Mouse (Mus musculus) hindbrain, embryonic 16.5 days (tissue): ENCODE data around the gene Celsr1. TPM values are rescaled to one million over a fixed set of nuclear protein-coding genes. Genes with fewer than 3 reads are reported as not detected.

ENCODE experiments used
- ATAC-seq: fragments of 200-750 bp; cut with Nextera tagmentation; 2 replicates; pipeline ENCODE4 v1.8.0; 2017; ENCODE audit warnings: moderate TSS enrichment, moderate library complexity
- H3K27ac ChIP-seq: fragments of 300-500 bp; sonication (generic); 2 replicates; pipeline ENCODE4 v1.5.1; 2014; ENCODE audit warnings: low read depth, mild to moderate bottlenecking, control low read depth, low read length, moderate library complexity
- H3K27me3 ChIP-seq: fragments of 300-500 bp; sonication (generic); replicated peaks from 2 replicates; pipeline ENCODE4 v1.6.1; 2014; ENCODE audit warnings: low read length; ENCODE audit not compliant: control insufficient read depth, insufficient read depth
- H3K36me3 ChIP-seq: fragments of 300-500 bp; sonication (generic); 2 replicates; pipeline ENCODE4 v1.6.1; 2014; ENCODE audit warnings: mild to moderate bottlenecking, low read length, moderate library complexity, mixed read lengths; ENCODE audit not compliant: control insufficient read depth, insufficient read depth
- H3K4me1 ChIP-seq: fragments of 300-500 bp; sonication (generic); 2 replicates; pipeline ENCODE4 v1.6.1; 2014; ENCODE audit warnings: low read depth, low read length; ENCODE audit not compliant: control insufficient read depth, insufficient read depth
- H3K4me2 ChIP-seq: fragments of 300-500 bp; sonication (generic); 2 replicates; pipeline ENCODE4 v1.6.1; 2014; ENCODE audit warnings: mild to moderate bottlenecking, low read length, control low read depth, moderate library complexity
- H3K4me3 ChIP-seq: fragments of 300-500 bp; sonication (generic); 2 replicates; pipeline ENCODE4 v1.5.1; 2014; ENCODE audit warnings: mild to moderate bottlenecking, low read length, control low read depth, moderate library complexity
- H3K9ac ChIP-seq: fragments of 300-500 bp; sonication (generic); 2 replicates; pipeline ENCODE4 v1.6.1; 2014; ENCODE audit warnings: low read depth, mild to moderate bottlenecking, control low read depth, low read length, moderate library complexity
- H3K9me3 ChIP-seq: fragments of 300-500 bp; sonication (generic); 2 replicates; pipeline ENCODE4 v1.6.1; 2014; ENCODE audit warnings: mild to moderate bottlenecking, low read length, moderate library complexity; ENCODE audit not compliant: control insufficient read depth
- WGBS: fragments of 180-500 bp; shearing (Covaris S2); extraction: QIAGEN DNeasy Blood & Tissue Kit; methylation state at CpG from one replicate; pipeline ENCODE4 v1.1.7; 2014; 5-methylcytosine and 5-hydroxymethylcytosine counted together
- polyA plus RNA-seq: library from polyadenylated mRNA; unstranded; fragments of >200 nt; fragmentation: Nextera tagmentation; extraction: Ambion mirVana; gene quantifications from 2 replicates; pipeline ENCODE4 v1.2.1, GENCODE M21; 2015

Celsr1 gene
- polyA plus RNA-seq, 1 experiment from 2014 or later = 0.76 TPM

- peaks cover 2% of the 10 kb centered on the region; the same call in 1 of the 2 replicates for H3K4me1 ChIP-seq
- no peak overlapping the region for H3K9ac ChIP-seq
Measured at GRCm38 (mm10) chr15:85986170-85986569, 47.4 kb downstream of the Celsr1 start.

GRCm38 (mm10) chr15:85985601-85986000, 48.0 kb downstream of the Celsr1 start:
- H3K27me3 ChIP-seq = no peaks in the 10 kb centered on the region
- H3K36me3 ChIP-seq = no peaks in the 10 kb centered on the region
- H3K4me2 ChIP-seq = no peak overlapping the region
- H3K4me1 ChIP-seq = no peaks in the 10 kb centered on the region
- no peak for ATAC-seq
- 66% methylated on average over 4 of the region's 4 CpGs for WGBS
- H3K9me3 ChIP-seq = no peaks in the 10 kb centered on the region
- no peak overlapping the region for H3K9ac ChIP-seq
- no peak overlapping the region for H3K27ac ChIP-seq
- H3K4me3 ChIP-seq = no peak overlapping the region

More at GRCm38 (mm10) chr15:85986170-85986569, 47.4 kb downstream of the Celsr1 start:
- 85% methylated on average over 4 of the region's 4 CpGs for WGBS
- H3K27ac ChIP-seq = no peak overlapping the region
- ATAC-seq = no peak
- no peaks in the 10 kb centered on the region for H3K27me3 ChIP-seq
- H3K4me2 ChIP-seq = no peak overlapping the region
- H3K36me3 ChIP-seq = no peaks in the 10 kb centered on the region
- no peak overlapping the region for H3K4me3 ChIP-seq
- no peaks in the 10 kb centered on the region for H3K9me3 ChIP-seq

DNA sequence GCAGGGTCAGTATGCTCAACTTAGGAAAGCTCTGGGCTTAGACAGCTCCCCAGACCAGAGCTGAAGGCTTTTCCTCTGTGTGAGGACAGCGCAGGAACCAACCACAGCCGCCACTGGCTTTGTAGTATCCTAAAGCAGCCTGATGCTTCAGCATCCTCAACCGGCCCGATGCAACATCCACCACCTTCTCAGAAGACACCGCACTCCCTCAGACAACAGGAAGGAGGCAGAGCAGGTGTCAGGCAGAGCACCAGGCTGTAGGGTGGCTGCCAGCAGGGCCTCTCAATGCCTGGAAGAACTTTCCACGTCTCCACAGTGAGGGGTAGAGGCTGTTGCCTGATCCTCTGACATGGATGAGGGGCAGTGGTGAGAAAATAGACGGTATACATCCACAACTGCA, 50.4 kb downstream of the Celsr1 start:
- H3K9me3 ChIP-seq = no peaks in the 10 kb centered on the region
- ATAC-seq = no peak
- no peak overlapping the region for H3K4me3 ChIP-seq
- no peaks in the 10 kb centered on the region for H3K4me1 ChIP-seq
- H3K4me2 ChIP-seq = no peak overlapping the region
- 90% methylated on average over 7 of the region's 7 CpGs for WGBS
- H3K36me3 ChIP-seq = no peaks in the 10 kb centered on the region
- H3K27me3 ChIP-seq = no peaks in the 10 kb centered on the region
- H3K9ac ChIP-seq = no peak overlapping the region
- H3K27ac ChIP-seq = no peak overlapping the region

DNA sequence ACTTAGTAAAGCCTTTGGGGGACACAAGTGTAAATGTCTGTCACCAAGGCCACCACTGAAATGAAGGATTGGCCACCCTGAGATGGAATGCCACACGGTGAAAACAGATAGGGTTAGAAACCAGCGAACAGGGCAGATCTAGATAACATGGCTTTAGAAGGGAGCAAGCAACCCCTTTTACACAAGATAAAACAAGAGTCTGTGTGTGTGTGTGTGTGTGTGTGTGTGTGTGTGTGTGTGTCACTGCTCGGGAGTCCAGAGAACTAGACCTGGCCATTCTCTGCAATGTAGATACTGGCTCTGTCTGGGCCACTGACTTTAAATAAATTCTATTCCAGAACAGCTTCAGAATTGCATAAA, 51.2 kb downstream of the Celsr1 start:
- ATAC-seq = no peak
- no peak overlapping the region for H3K27ac ChIP-seq
- no peak overlapping the region for H3K4me2 ChIP-seq
- 84% methylated on average over 3 of the region's 3 CpGs for WGBS
- H3K27me3 ChIP-seq = no peaks in the 10 kb centered on the region
- H3K4me1 ChIP-seq = no peaks in the 10 kb centered on the region
- H3K36me3 ChIP-seq = no peaks in the 10 kb centered on the region
- H3K4me3 ChIP-seq = no peak overlapping the region
- no peak overlapping the region for H3K9ac ChIP-seq
- H3K9me3 ChIP-seq = no peaks in the 10 kb centered on the region

DNA sequence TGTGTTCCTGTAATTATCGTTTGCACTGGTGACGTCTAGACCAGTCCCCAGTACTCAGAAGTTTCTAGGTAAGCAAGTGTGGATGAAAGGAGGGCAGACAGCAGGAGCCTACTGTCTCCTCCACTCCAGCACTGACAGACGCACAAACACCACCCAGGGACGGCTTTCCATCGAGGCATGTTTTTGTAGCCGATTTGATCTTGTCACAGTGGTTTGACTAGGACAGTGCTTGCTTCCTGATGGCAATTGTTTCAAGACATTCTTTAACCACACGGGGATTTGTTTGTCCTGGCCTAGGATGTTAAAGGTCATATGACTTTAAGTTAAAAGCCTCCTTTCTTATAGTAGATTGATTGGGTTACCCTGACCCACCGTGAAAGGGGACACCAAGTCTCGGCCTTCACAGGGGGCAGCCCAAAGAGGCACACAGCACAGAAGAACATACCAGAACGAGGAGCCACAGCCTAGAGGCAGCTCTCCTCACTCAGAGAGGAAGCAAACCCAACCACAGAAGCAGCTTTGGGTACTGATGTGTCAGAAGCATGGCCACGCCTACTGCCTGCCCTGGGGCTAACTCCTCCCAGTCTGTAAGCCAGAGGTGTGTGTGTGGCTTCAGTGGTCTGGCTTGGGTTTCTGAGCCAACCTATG, 51.7 kb downstream of the Celsr1 start:
- peaks cover 2% of the 10 kb centered on the region; the same call in 1 of the 2 replicates for H3K4me1 ChIP-seq
- no peak overlapping the region for H3K4me2 ChIP-seq
- no peak overlapping the region for H3K9ac ChIP-seq
- ATAC-seq = no peak
- no peaks in the 10 kb centered on the region for H3K27me3 ChIP-seq
- no peak overlapping the region for H3K4me3 ChIP-seq
- no peaks in the 10 kb centered on the region for H3K9me3 ChIP-seq
- 47% methylated on average over 11 of the region's 11 CpGs for whole genome bisulfite sequencing
- H3K36me3 ChIP-seq = no peaks in the 10 kb centered on the region
- H3K27ac ChIP-seq = no peak overlapping the region

- Histone ChIP-seq H3K27me3 (no peaks in the 10 kb centered on the region), H3K36me3 (no peaks in the 10 kb centered on the region), H3K9me3 (no peaks in the 10 kb centered on the region), H3K9ac (no peak overlapping the region), H3K4me2 (no peak overlapping the region), H3K27ac (no peak overlapping the region), H3K4me1 (peaks cover 20% of the 10 kb centered on the region), H3K4me3 (no peak overlapping the region)
- no peak for ATAC-seq
- WGBS = 66% methylated on average over 9 of the region's 9 CpGs
Measured at GRCm38 (mm10) chr15:85977086-85977485, 56.5 kb downstream of the Celsr1 start.

DNA sequence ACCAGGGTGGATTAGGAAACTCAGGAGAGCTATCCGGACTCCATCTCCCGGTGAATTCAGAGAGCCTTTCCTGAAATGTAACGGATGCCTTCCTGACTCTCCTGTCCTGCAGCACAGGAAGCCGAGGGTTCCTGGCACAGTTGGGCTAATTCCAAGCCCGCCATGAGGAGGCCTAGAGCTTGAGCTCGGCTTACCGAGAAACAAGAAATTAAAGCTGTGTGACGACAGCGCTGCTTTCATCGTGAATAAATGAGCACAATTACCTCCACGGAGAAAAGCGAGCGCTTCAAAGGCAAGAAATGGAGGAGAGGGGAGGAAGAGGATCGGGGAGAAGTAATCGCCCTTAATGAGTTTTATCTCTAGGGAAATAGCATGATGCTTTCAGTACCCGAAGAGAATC, 57.8 kb downstream of the Celsr1 start:
- Histone ChIP-seq H3K9ac (no peak overlapping the region), H3K27ac (peak overlapping the region; percentile 29; the same call in 1 of the 2 replicates), H3K27me3 (no peaks in the 10 kb centered on the region), H3K4me1 (peaks cover 20% of the 10 kb centered on the region), H3K36me3 (no peaks in the 10 kb centered on the region), H3K9me3 (no peaks in the 10 kb centered on the region), H3K4me3 (no peak overlapping the region), H3K4me2 (0 out of 2 replicates have a peak overlapping the region, but pooled peaks have one; percentile 4)
- no peak for ATAC-seq
- WGBS = 27% methylated on average over 16 of the region's 16 CpGs

DNA sequence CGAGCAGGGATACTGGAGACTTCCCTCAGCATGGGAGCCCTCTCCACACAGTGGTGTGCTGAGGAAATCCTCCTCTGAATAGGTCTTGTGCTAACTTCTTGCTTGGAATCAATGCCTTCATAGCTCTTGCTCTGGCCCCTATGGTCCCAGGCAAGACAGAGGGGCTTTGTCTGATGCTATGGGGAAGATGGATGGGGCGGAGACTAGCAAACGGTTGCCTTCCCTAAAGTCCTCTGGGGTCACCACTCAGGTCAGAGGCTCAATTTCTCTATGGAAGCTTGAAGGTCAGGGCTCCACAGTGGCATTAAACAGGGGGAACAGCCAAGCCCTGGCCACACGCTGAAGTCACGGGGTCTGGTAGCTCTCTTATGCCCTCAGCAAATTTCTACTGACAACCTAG, 62.0 kb downstream of the Celsr1 start:
- ATAC-seq = no peak
- H3K4me1 ChIP-seq = peaks cover 17% of the 10 kb centered on the region
- WGBS = 45% methylated on average over 5 of the region's 5 CpGs
- no peaks in the 10 kb centered on the region for H3K27me3 ChIP-seq
- H3K27ac ChIP-seq = no peak overlapping the region
- no peaks in the 10 kb centered on the region for H3K36me3 ChIP-seq
- no peak overlapping the region for H3K9ac ChIP-seq
- no peak overlapping the region for H3K4me2 ChIP-seq
- no peaks in the 10 kb centered on the region for H3K9me3 ChIP-seq
- H3K4me3 ChIP-seq = no peak overlapping the region

DNA sequence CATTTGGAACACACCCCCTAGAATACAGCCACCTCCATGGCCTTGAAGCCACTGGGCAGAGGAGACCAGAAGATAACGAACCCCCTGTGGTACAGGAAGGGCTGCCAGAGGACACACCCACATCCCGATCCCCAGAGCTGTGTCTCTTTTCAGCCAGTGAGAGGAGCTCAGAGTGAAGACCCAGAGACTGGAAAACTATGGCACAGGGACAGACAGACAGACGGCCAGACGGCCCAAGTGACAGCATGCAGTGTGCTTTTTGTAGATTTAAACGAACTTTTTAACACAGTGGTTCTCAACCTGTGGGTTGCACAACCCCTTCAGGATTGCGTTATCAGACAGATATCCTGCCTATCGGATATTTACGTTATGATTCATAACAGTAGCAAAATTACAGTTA, 63.1 kb downstream of the Celsr1 start:
- Histone ChIP-seq H3K36me3 (no peaks in the 10 kb centered on the region), H3K9me3 (no peaks in the 10 kb centered on the region), H3K4me3 (no peak overlapping the region), H3K4me1 (peaks cover 10% of the 10 kb centered on the region), H3K9ac (no peak overlapping the region), H3K4me2 (no peak overlapping the region), H3K27me3 (no peaks in the 10 kb centered on the region), H3K27ac (no peak overlapping the region)
- no peak for ATAC-seq
- 65% methylated on average over 8 of the region's 8 CpGs for WGBS
